Mouse (Mus musculus) embryonic stem cell, embryonic (primary cell): Measurements from ENCODE around the gene Ccdc60.

ENCODE experiments used
- CTCF ChIA-PET, 4 experiments: fragments of 300-600 bp in 2 of 4; fragments of 350-600 bp in 2 of 4; sonication (Branson Sonifier 250); formaldehyde crosslinking; loops; one replicate each; lab custom pipeline; 2022; ENCODE audit warnings: inconsistent platforms in 2 of 4; lab: Charles Lee
- POLR2A ChIA-PET, 4 experiments: fragments of 300-600 bp in 2 of 4; fragments of 350-600 bp in 2 of 4; sonication (Branson Sonifier 250); formaldehyde crosslinking; loops; one replicate each; lab custom pipeline; 2022; ENCODE audit warnings: antibody characterized with exemption in 4 of 4, inconsistent platforms in 1 of 4; lab: Charles Lee

Gene Ccdc60

GRCm38 (mm10) chr5:116288849-116289570 lies at the start of gene Ccdc60:
Gene Ccdc60 (minus strand): TSS chr5:116288985.
- CTCF ChIA-PET, result interaction anchor here in 1 of 4 experiments (0.6 kb wide), 1 partner anchor 253 kb away, joined by 4 read pairs; no protein-coding TSS in a partner anchor
- POLR2A ChIA-PET, result interaction anchor here in 1 of 4 experiments (0.5 to 0.7 kb wide), 2 partner anchors 119 to 1256 kb away, joined by 3 to 6 read pairs; no protein-coding TSS in a partner anchor

GRCm38 (mm10) chr5:116336191-116336590 lies 47.4 kb upstream of the Ccdc60 start:
- ChIA-PET POLR2A (interaction anchor here in 2 of 4 experiments (0.6 kb wide), 2 partner anchors 551 to 934 kb away, joined by 3 read pairs; no protein-coding TSS in a partner anchor), CTCF (interaction anchor here in 1 of 4 experiments (0.6 kb wide), 2 partner anchors 205 to 1304 kb away, joined by 3 to 4 read pairs; no protein-coding TSS in a partner anchor)

- ChIA-PET CTCF (no interaction called here), POLR2A (interaction anchor here in 3 of 4 experiments (0.5 to 1.5 kb wide), 7 partner anchors 16 to 766 kb away, joined by 3 to 5 read pairs (median 3); no protein-coding TSS in a partner anchor)
Measured at GRCm38 (mm10) chr5:116328911-116329310, 40.1 kb upstream of the Ccdc60 start.

DNA sequence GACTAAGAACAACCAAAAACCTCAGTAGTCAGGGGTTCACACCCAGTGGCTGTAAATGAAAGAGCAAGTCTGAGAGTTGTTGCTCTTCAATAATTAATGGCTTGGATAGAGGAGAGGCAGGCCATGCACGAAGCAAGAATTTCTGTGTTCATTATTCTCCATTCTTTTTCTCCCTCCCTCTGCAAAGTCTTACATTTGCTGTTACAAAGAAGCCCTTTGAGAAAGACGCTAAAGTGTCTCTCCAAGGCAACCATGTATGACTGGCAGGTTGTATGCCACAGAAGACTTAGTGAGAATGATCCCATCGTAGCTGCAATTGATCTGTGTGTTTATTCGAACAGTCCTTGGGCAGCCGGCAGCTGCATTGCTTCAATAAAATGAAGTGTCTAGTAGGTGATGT lies 34.6 kb upstream of the Ccdc60 start:
- CTCF ChIA-PET, result no interaction called here

GRCm38 (mm10) chr5:116322365-116323027 lies 33.7 kb upstream of the Ccdc60 start:
- ChIA-PET POLR2A (interaction anchor here in 1 of 4 experiments (0.5 to 0.6 kb wide), 2 partner anchors 35 to 214 kb away, joined by 3 read pairs; no protein-coding TSS in a partner anchor), CTCF (interaction anchor here in 2 of 4 experiments (1.0 to 1.3 kb wide), 2 partner anchors 294 to 317 kb away, joined by 4 to 14 read pairs; no protein-coding TSS in a partner anchor)

More for the DNA sequence above, 34.6 kb upstream of the Ccdc60 start:
- POLR2A ChIA-PET, result no interaction called here

DNA sequence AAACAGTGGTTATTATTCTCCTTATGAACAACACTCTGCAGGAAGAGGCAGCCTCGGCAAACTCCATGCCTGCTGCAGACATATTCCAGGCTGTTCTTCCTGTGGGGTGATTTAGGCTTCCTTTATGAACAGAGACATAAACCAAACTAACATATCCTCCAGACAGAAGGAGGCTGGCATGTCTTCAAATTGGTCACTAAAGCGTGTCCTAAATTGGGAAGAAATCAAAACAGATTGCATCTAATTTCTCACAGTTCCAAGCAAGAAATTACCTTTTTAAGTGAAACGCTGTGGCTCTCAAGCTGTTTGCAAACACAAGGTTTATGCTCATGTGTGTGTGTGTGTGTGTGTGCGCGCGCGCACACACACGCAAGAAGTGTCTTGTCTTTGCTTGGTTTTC lies 24.9 kb upstream of the Ccdc60 start:
- CTCF ChIA-PET, result interaction anchor here in 1 of 4 experiments (0.5 to 0.9 kb wide), 2 partner anchors 23 to 187 kb away, joined by 3 read pairs; no protein-coding TSS in a partner anchor
- POLR2A ChIA-PET, result interaction anchor here in 1 of 4 experiments (0.6 kb wide), 1 partner anchor 107 kb away, joined by 3 read pairs; no protein-coding TSS in a partner anchor

DNA sequence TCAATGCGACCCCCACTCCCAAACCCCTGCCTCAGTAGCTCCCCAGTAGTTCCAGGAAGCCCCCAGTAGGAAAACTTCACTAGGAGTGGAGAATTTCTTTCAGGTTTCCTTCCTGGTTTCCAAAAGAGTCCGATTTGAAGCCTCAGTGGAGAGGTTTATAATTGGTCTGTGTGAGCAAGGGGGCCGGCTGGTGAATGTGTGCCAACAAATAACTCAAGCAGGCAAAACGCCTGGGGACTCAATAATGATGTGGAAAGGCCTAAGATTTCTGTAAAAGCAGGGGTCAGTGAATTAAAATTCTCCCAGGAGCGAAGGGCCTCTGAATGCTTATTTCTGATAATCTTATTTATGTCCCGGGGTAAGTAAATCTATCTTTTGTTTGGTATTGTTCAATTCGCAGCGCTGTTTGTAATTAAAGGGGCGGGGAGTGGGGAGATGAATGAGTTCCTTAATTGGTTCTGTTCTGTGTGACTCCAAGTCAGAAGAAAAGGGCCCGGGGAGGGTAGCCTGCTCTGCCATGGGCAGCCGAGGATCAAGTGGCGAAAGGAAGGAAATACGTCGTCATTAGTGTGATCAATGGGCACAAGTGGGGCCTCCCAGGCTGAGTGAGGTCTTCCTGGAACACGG lies 23.4 kb upstream of the Ccdc60 start:
- CTCF ChIA-PET, result interaction anchor here in 2 of 4 experiments (0.6 to 1.0 kb wide), 2 partner anchors 12 to 80 kb away, joined by 5 to 16 read pairs; no protein-coding TSS in a partner anchor
- POLR2A ChIA-PET, result interaction anchor here in 1 of 4 experiments (0.7 kb wide), 1 partner anchor 334 kb away, joined by 6 read pairs; no protein-coding TSS in a partner anchor

- ChIA-PET CTCF (no interaction called here), POLR2A (interaction anchor here in 1 of 4 experiments (0.6 kb wide), 1 partner anchor 97 kb away, joined by 3 read pairs; no protein-coding TSS in a partner anchor)
Measured at GRCm38 (mm10) chr5:116311636-116312035, 22.9 kb upstream of the Ccdc60 start.

- ChIA-PET CTCF (no interaction called here), POLR2A (interaction anchor here in 3 of 4 experiments (0.6 to 1.6 kb wide), 8 partner anchors 11 to 1966 kb away, joined by 3 to 7 read pairs (median 3); no protein-coding TSS in a partner anchor)
Measured at GRCm38 (mm10) chr5:116309383-116309801, 20.6 kb upstream of the Ccdc60 start.

DNA sequence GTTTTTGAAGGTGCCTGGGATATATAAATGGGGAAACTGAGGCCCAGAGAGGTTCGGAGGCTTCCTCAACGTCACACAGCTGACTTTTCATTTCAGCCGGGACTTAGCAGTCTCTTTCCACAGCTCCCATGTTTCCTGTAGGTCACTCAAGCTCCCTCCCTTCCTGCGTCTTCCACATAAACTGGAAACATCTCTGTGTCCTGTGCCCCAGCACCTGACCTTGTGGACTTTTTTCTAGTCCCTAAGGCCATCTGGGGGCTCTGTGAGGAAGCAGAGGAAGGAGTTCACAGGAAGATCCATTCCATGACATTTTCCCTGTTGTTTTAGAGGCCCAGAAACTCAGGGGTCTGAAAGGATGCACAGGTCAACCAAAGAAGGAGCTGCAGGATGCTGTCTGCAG lies 16.8 kb upstream of the Ccdc60 start:
- ChIA-PET CTCF (interaction anchor here in 2 of 4 experiments (0.6 to 0.8 kb wide), 3 partner anchors 172 to 972 kb away, joined by 4 to 8 read pairs (median 5); no protein-coding TSS in a partner anchor), POLR2A (interaction anchor here in 2 of 4 experiments (0.9 to 1.3 kb wide), 4 partner anchors 12 to 105 kb away, joined by 3 to 4 read pairs (median 4); no protein-coding TSS in a partner anchor)

DNA sequence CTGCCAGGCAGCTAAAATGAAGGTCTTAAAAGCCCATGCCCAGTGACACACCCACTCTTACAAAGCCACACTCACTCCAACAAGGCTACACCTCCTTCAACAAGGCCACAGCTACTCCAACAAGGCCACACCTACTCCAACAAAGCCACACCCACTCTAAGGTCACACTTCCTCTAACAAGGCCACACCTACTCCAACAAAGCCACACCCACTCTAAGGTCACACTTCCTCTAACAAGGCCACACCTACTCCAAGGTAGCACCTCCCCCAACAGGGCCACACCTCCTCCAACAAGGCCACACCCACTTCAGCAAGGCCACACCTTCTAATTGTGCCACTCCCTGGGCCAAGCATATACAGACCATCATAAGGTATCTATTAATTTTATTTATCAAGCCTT lies 16.4 kb upstream of the Ccdc60 start:
- POLR2A ChIA-PET, result interaction anchor here in 3 of 4 experiments (0.6 to 1.3 kb wide), 9 partner anchors 12 to 108 kb away, joined by 3 to 4 read pairs (median 4); no protein-coding TSS in a partner anchor
- CTCF ChIA-PET, result interaction anchor here in 3 of 4 experiments (0.5 to 0.8 kb wide), 5 partner anchors 30 to 973 kb away, joined by 3 to 8 read pairs (median 4); no protein-coding TSS in a partner anchor

DNA sequence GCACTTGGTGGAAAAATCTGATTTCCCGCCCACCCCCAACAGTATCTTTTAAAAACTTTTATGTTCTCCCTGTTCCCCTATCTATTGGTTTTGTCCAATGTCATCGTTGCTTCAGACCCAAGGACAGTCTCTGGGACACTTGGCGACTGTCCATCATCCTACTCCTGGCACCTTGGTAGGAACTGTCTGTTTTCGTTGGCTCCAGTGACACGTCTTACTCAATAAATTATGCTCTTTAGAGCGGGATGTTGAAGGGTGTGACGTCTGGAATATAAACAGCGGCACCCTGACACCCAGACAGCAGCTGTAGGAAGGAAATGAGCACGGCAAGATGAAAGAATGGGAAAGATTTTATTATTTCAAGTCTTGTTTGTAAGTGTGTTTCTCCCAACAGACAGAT lies 12.2 kb upstream of the Ccdc60 start:
- ChIA-PET CTCF (interaction anchor here in 1 of 4 experiments (0.6 to 0.8 kb wide), 2 partner anchors 12 to 563 kb away, joined by 3 to 16 read pairs; no protein-coding TSS in a partner anchor), POLR2A (interaction anchor here in 2 of 4 experiments (0.5 to 1.1 kb wide), 4 partner anchors 51 to 787 kb away, joined by 3 to 5 read pairs (median 4); no protein-coding TSS in a partner anchor)

DNA sequence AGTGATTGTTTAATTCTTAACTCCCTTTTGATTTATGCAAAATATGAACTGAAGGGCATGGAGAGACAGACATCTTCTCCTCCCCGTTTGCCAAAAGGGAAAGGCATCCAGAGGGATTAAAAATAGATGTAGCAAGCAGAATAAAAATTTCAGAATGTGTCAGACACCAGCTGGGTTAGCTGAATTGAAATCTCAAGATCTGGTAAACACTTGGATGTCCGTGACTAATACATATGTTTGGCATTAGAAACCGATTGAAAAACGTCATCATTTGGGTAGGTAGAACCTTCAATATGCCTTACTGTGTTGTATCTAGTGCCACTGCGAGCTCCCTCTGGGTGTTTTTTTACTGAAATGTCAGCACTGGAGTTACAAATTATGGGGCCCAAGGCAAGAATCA lies 4.7 kb upstream of the Ccdc60 start:
- CTCF ChIA-PET, result interaction anchor here in 1 of 4 experiments (0.6 kb wide), 2 partner anchors 58 to 70 kb away, joined by 3 to 6 read pairs; no protein-coding TSS in a partner anchor
- POLR2A ChIA-PET, result interaction anchor here in 2 of 4 experiments (0.6 to 1.6 kb wide), 2 partner anchors 12 to 76 kb away, joined by 4 to 8 read pairs; no protein-coding TSS in a partner anchor

DNA sequence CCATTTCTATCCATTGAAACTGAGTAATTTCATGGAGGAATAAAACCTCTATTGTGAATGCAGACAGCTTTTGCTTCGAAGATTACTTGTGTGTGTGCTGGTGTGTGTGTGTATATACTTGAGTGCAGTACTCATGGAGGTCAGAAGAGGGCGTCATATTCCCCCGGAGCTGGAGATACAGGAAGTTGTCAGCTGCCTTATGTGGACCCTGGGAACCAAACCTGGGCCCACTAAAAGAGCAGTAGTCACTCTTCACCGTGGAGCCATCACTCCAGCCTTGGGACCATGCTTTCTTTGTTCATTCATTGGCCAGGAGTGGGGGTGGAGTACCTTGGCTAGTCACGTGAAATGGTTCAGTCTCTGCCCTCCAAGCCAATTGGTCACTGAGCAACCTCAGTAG lies 1.8 kb upstream of the Ccdc60 start:
- POLR2A ChIA-PET, result interaction anchor here in 2 of 4 experiments (0.6 to 1.2 kb wide), 6 partner anchors 14 to 255 kb away, joined by 3 to 4 read pairs (median 3); no protein-coding TSS in a partner anchor
- CTCF ChIA-PET, result interaction anchor here in 3 of 4 experiments (0.6 to 1.5 kb wide), 9 partner anchors 13 to 568 kb away, joined by 3 to 5 read pairs (median 4); no protein-coding TSS in a partner anchor

- POLR2A ChIA-PET, result interaction anchor here in 2 of 4 experiments (0.6 to 1.2 kb wide), 6 partner anchors 15 to 256 kb away, joined by 3 to 4 read pairs (median 3); no protein-coding TSS in a partner anchor
- CTCF ChIA-PET, result interaction anchor here in 3 of 4 experiments (0.6 to 1.5 kb wide), 7 partner anchors 12 to 569 kb away, joined by 3 to 5 read pairs (median 4); no protein-coding TSS in a partner anchor
Measured at GRCm38 (mm10) chr5:116289897-116290296, 1.1 kb upstream of the Ccdc60 start.

- CTCF ChIA-PET, result interaction anchor here in 1 of 4 experiments (0.6 kb wide), 1 partner anchor 147 kb away, joined by 4 read pairs; no protein-coding TSS in a partner anchor
- POLR2A ChIA-PET, result interaction anchor here in 1 of 4 experiments (0.5 kb wide), 1 partner anchor 55 kb away, joined by 6 read pairs; no protein-coding TSS in a partner anchor
Measured at GRCm38 (mm10) chr5:116288183-116288582, 602 bp downstream of the Ccdc60 start.
